Mouse (Mus musculus) adrenal gland, postnatal 4 days (tissue): ENCODE data around the gene Stab2. TPM values are rescaled to one million over a fixed set of nuclear protein-coding genes. Genes with fewer than 3 reads are reported as not detected.

ENCODE experiments used
- DNase-seq, 2 experiments: peaks; one replicate each; pipeline ENCODE4 v3.0.0; 2021 to 2022; ENCODE audit warnings: low spot score in 2 of 2, mixed read lengths in 2 of 2
- total RNA-seq, 2 experiments: library from RNA; stranded (reverse); gene quantifications; 2 replicates each; pipeline ENCODE4 v1.2.3; 2021

Stab2 gene
- total RNA-seq, 2 experiments from 2014 or later, result 3.6 to 12.6 TPM

- no peak for DNase-seq
Observed at GRCm38 (mm10) chr10:86992238-86992976, 15.4 kb downstream of the Stab2 start.

GRCm38 (mm10) chr10:86990666-86991065 is 17.2 kb downstream of the Stab2 start:
- no peak for DNase-seq

GRCm38 (mm10) chr10:86989838-86990237 is 18.0 kb downstream of the Stab2 start:
- no peak for DNase-seq

GRCm38 (mm10) chr10:86976001-86976726 is 31.7 kb downstream of the Stab2 start:
- no peak for DNase-seq

- DNase-seq, result no peak
Observed at GRCm38 (mm10) chr10:86973276-86973675, 34.5 kb downstream of the Stab2 start.

GRCm38 (mm10) chr10:86972503-86972826 is 35.4 kb downstream of the Stab2 start:
- DNase-seq, result no peak

GRCm38 (mm10) chr10:86971680-86972502 is 35.9 kb downstream of the Stab2 start:
- DNase-seq, result peak in 1 of 2 experiments; percentile 53

- no peak for DNase-seq
Observed at GRCm38 (mm10) chr10:86969346-86969745, 38.5 kb downstream of the Stab2 start.

GRCm38 (mm10) chr10:86961542-86962466 is 46.0 kb downstream of the Stab2 start:
- DNase-seq, result no peak

GRCm38 (mm10) chr10:86955299-86955698 is 52.5 kb downstream of the Stab2 start:
- DNase-seq, result no peak

GRCm38 (mm10) chr10:86952696-86953095 is 55.1 kb downstream of the Stab2 start:
- DNase-seq, result no peak

GRCm38 (mm10) chr10:86950806-86951205 is 57.0 kb downstream of the Stab2 start:
- no peak for DNase-seq

GRCm38 (mm10) chr10:86949886-86950285 is 57.9 kb downstream of the Stab2 start:
- DNase-seq, result no peak

GRCm38 (mm10) chr10:86947541-86947940 is 60.3 kb downstream of the Stab2 start:
- no peak for DNase-seq

- no peak for DNase-seq
Observed at GRCm38 (mm10) chr10:86940591-86940990, 67.2 kb downstream of the Stab2 start.

GRCm38 (mm10) chr10:86934376-86934775 is 73.4 kb downstream of the Stab2 start:
- DNase-seq, result no peak

GRCm38 (mm10) chr10:86933906-86934305 is 73.9 kb downstream of the Stab2 start:
- no peak for DNase-seq

- DNase-seq, result no peak
Observed at GRCm38 (mm10) chr10:86933180-86933695, 74.6 kb downstream of the Stab2 start.

- no peak for DNase-seq
Observed at GRCm38 (mm10) chr10:86923602-86924001, 84.2 kb downstream of the Stab2 start.

- no peak for DNase-seq
Observed at GRCm38 (mm10) chr10:86915595-86915994, 92.2 kb downstream of the Stab2 start.
